Mouse (Mus musculus): ENCODE results near the gene Tnc. TPM values are rescaled to one million over a fixed set of nuclear protein-coding genes. Genes with fewer than 3 reads are reported as not detected.
A peak's percentile ranks its signal among the peaks of the same experiment; 100 is the strongest.

Tnc gene
- polyA plus RNA-seq, 1 experiment from 2014 or later: 15.9 TPM

DNA sequence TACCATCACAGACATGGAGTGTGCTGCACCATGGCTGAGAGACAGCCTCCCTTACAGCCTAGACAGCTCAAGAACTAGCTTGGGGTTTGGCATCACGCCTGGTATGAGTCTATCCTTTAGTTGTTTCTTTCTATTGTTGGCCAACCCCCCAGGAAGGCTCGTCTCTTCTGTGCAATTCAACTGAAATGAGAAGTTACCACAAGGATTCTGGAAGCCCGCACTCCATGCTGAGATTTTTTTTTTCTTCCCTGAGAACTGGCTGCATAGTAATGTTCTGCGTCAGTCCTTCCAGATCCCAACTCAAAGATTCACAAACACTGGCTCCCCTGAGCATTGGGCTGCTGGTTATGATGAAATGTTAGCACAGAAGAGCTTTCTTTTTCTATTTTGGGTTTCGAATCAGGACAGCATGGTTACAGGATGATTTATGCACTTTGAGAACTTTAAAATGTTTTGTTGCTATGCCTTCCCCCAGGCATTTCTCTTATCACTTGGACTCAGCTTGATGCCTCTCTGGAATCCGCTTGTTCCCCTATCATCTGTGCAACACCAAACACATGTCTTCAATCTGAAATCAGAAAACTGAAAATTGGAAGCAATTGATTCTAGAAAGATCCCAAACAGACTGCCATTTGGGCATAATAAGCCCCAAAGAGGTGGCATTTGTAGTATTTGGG lies 29.7 kb upstream of the Tnc start:
- H3K27me3 ChIP-seq (replicated peaks; ENCODE audit: control insufficient read depth, insufficient read depth, low read length): no peaks in the 10 kb centered on the region
- 77% methylated on average over 6 of the region's 6 CpGs for WGBS
- H3K36me3 ChIP-seq (ENCODE audit: control insufficient read depth, insufficient read depth, low read length): no peaks in the 10 kb centered on the region
- H3K9me3 ChIP-seq (replicated peaks; ENCODE audit: control insufficient read depth, low read length): no peaks in the 10 kb centered on the region
- H3K4me3 ChIP-seq (ENCODE audit: low read depth, low read length): no peak overlapping the region
- DNase-seq (ENCODE audit: low spot score) (no peak), ATAC-seq (no peak)
- no peaks in the 10 kb centered on the region for H3K4me1 ChIP-seq (ENCODE audit: control insufficient read depth, insufficient read depth, low read length)
- H3K4me2 ChIP-seq (ENCODE audit: low read length): no peak overlapping the region
- no peak overlapping the region for H3K27ac ChIP-seq (ENCODE audit: low read depth, low read length)
- no peak overlapping the region for H3K9ac ChIP-seq (ENCODE audit: low read length)

DNA sequence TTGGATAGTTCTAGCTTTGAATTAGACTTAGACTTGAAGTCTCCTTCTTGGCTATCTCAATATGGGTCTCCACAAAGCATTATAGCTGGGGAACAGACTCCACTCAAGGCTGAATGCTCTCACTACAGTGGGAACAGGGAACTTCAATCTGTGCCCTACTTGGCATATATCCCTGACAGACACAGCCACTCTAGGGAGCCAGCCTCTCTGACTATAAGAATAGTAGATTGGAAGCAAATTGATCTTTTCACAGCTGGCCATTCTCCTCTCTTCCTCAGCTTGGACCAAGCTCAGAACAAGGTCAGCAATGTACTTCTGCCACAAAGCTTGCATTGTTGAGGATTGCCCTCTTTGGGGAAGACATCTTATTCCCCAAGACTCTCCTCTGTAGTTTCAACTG lies 27.9 kb upstream of the Tnc start:
- Histone ChIP-seq H3K27me3 (replicated peaks; ENCODE audit: control insufficient read depth, insufficient read depth, low read length) (no peaks in the 10 kb centered on the region), H3K9me3 (replicated peaks; ENCODE audit: control insufficient read depth, low read length) (no peaks in the 10 kb centered on the region), H3K9ac (ENCODE audit: low read length) (no peak overlapping the region), H3K4me3 (ENCODE audit: low read depth, low read length) (no peak overlapping the region), H3K4me2 (ENCODE audit: low read length) (no peak overlapping the region), H3K27ac (ENCODE audit: low read depth, low read length) (no peak overlapping the region), H3K4me1 (ENCODE audit: control insufficient read depth, insufficient read depth, low read length) (no peaks in the 10 kb centered on the region), H3K36me3 (ENCODE audit: control insufficient read depth, insufficient read depth, low read length) (no peaks in the 10 kb centered on the region)
- no peak for DNase-seq (ENCODE audit: low spot score)
- ATAC-seq: no peak

DNA sequence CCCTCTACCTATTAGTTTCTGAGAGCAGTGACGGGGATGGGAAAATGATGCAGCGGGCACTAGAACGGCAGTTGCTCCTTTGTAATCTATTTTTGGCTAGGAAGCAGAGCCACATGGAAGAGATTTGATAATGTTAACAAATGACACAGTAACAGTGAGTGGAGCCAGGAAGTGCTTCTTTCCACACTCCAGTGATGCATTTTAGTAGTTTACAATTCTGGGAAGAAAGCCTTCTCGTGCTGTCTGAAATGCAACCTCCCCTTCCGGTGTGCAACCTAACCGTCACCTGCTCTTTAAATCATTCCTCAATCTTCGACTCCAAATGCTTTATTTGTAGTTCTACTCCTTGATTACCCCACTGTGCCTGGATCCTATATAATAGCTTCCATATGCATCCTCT lies 20.6 kb upstream of the Tnc start:
- DNase-seq (ENCODE audit: low spot score) (no peak), ATAC-seq (no peak)
- Histone ChIP-seq H3K4me2 (ENCODE audit: low read length) (no peak overlapping the region), H3K27ac (ENCODE audit: low read depth, low read length) (no peak overlapping the region), H3K4me3 (ENCODE audit: low read depth, low read length) (no peak overlapping the region), H3K36me3 (ENCODE audit: control insufficient read depth, insufficient read depth, low read length) (no peaks in the 10 kb centered on the region), H3K9ac (ENCODE audit: low read length) (no peak overlapping the region), H3K9me3 (replicated peaks; ENCODE audit: control insufficient read depth, low read length) (no peaks in the 10 kb centered on the region), H3K4me1 (ENCODE audit: control insufficient read depth, insufficient read depth, low read length) (no peaks in the 10 kb centered on the region), H3K27me3 (replicated peaks; ENCODE audit: control insufficient read depth, insufficient read depth, low read length) (no peaks in the 10 kb centered on the region)
- 92% methylated on average over 7 of the region's 7 CpGs for WGBS

DNA sequence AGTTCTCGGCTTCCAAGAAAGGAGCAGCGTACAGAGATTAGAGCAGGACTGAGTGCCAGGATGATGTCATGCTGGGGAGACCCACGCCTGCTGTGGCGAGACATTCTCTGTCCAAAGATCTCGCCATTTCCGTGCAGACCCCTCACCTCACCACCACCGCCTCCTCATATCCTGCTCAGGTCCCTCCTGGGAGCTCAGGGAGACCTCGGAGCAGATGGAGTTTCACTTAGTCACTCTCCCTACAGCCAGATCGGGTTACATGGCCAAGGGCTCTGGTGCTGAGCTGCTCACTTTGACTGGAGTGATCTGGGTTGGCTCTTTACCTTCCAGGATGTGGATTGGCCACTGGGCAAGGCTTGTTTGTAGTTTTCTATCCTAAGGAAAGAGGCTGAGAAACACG lies 18.5 kb upstream of the Tnc start:
- DNase-seq (ENCODE audit: low spot score): no peak
- H3K9me3 ChIP-seq (replicated peaks; ENCODE audit: control insufficient read depth, low read length): no peaks in the 10 kb centered on the region
- no peak overlapping the region for H3K4me3 ChIP-seq (ENCODE audit: low read depth, low read length)
- no peaks in the 10 kb centered on the region for H3K27me3 ChIP-seq (replicated peaks; ENCODE audit: control insufficient read depth, insufficient read depth, low read length)
- no peaks in the 10 kb centered on the region for H3K36me3 ChIP-seq (ENCODE audit: control insufficient read depth, insufficient read depth, low read length)
- H3K27ac ChIP-seq (ENCODE audit: low read depth, low read length): no peak overlapping the region
- H3K4me1 ChIP-seq (ENCODE audit: control insufficient read depth, insufficient read depth, low read length): no peaks in the 10 kb centered on the region
- no peak overlapping the region for H3K9ac ChIP-seq (ENCODE audit: low read length)
- 0 out of 2 replicates have a peak, but pooled peaks have one; percentile 23 for ATAC-seq
- no peak overlapping the region for H3K4me2 ChIP-seq (ENCODE audit: low read length)
- 56% methylated on average over 10 of the region's 10 CpGs for WGBS

DNA sequence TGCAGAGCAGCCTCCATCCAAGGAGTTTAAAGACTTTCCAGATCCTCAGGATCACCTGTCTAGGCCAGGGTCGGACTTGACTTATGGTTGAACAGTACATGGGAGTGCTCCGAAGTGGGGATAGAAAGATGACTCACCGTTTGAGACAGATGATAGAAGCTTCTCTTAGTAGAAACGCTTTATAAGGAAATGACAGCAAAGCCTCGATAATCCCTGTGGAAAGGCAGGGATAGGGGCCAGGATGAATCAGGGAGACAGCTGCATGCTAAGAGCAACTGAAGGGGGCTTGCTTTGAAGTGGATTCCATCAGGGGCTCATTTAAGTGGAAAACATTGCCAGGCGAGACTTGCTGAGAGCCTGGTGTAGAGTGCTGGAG lies 12.0 kb upstream of the Tnc start:
- Histone ChIP-seq H3K27ac (ENCODE audit: low read depth, low read length) (no peak overlapping the region), H3K9me3 (replicated peaks; ENCODE audit: control insufficient read depth, low read length) (no peaks in the 10 kb centered on the region), H3K36me3 (ENCODE audit: control insufficient read depth, insufficient read depth, low read length) (no peaks in the 10 kb centered on the region), H3K4me3 (ENCODE audit: low read depth, low read length) (no peak overlapping the region), H3K4me1 (ENCODE audit: control insufficient read depth, insufficient read depth, low read length) (no peaks in the 10 kb centered on the region), H3K27me3 (replicated peaks; ENCODE audit: control insufficient read depth, insufficient read depth, low read length) (no peaks in the 10 kb centered on the region), H3K9ac (ENCODE audit: low read length) (no peak overlapping the region), H3K4me2 (ENCODE audit: low read length) (no peak overlapping the region)
- WGBS: 69% methylated on average over 6 of the region's 6 CpGs
- DNase-seq (ENCODE audit: low spot score): no peak
- no peak for ATAC-seq

DNA sequence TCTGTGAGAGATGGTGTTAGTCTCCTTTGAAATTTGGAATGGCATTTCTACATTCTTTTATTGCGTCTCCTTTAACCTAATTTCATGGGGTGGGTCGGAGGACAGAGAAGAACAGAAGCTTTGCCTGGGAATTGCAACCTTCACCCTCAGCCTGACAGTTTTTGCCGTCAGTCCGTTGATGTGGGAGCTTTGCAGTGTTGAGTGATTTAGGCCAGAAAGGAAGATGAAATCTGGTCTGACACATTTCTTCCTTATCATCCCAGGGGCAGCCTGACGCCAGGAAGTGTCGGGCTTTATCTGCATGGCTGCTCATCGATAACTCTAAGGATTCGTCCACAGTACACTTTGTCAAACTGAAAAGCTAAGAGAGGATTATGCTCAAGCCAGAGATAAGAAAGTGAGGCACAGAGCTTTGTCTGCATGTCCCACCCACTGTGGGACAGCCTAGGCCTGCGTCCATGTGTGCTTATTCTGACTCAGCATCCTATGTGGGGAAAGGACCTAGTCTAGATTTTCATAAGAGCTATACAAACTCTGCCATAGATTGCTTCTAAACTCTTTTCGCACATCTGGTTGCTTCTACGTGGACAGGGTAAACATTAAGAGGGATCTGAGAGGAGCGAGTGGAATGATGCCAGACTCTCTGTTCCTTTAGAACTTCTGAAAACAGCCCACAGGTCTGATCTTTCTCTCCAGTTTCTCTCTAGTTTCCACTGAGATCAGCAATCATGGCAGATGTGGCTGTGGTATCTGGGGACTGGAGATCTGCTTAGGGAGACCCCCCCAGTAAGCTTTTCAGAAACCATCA lies 11.4 kb upstream of the Tnc start:
- H3K36me3 ChIP-seq (ENCODE audit: control insufficient read depth, insufficient read depth, low read length): no peaks in the 10 kb centered on the region
- H3K27me3 ChIP-seq (replicated peaks; ENCODE audit: control insufficient read depth, insufficient read depth, low read length): no peaks in the 10 kb centered on the region
- H3K4me2 ChIP-seq (ENCODE audit: low read length): no peak overlapping the region
- ATAC-seq (no peak), DNase-seq (ENCODE audit: low spot score) (no peak)
- no peaks in the 10 kb centered on the region for H3K4me1 ChIP-seq (ENCODE audit: control insufficient read depth, insufficient read depth, low read length)
- H3K27ac ChIP-seq (ENCODE audit: low read depth, low read length): no peak overlapping the region
- no peak overlapping the region for H3K9ac ChIP-seq (ENCODE audit: low read length)
- H3K9me3 ChIP-seq (replicated peaks; ENCODE audit: control insufficient read depth, low read length): no peaks in the 10 kb centered on the region
- H3K4me3 ChIP-seq (ENCODE audit: low read depth, low read length): no peak overlapping the region
- WGBS: 68% methylated on average over 12 of the region's 12 CpGs

DNA sequence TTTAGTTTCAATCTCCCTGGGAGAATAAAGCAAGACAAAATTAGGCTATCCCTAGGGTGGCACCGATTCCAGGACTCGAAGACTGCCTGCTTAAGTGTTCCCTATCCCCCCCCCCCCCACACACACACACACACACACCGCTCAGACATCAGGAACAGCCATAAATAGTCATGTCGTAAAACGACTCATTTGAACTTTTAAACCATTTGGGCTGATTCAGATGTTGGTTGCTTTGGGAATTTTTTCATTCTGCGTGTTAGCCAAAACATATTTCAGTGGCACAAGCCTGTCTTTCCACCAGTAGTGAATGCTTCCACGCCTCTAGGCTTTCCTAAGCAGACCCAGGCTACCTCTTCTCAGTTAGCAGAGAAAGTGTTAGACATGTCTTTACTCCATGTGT lies 1.4 kb upstream of the Tnc start:
- Histone ChIP-seq H3K4me1 (ENCODE audit: control insufficient read depth, insufficient read depth, low read length) (peaks cover 10% of the 10 kb centered on the region), H3K9me3 (replicated peaks; ENCODE audit: control insufficient read depth, low read length) (no peaks in the 10 kb centered on the region), H3K27ac (ENCODE audit: low read depth, low read length) (no peak overlapping the region), H3K27me3 (replicated peaks; ENCODE audit: control insufficient read depth, insufficient read depth, low read length) (peaks cover 7% of the 10 kb centered on the region; the same call in 1 of the 2 replicates), H3K9ac (ENCODE audit: low read length) (no peak overlapping the region), H3K4me3 (ENCODE audit: low read depth, low read length) (no peak overlapping the region), H3K4me2 (ENCODE audit: low read length) (no peak overlapping the region), H3K36me3 (ENCODE audit: control insufficient read depth, insufficient read depth, low read length) (no peaks in the 10 kb centered on the region)
- no peak for DNase-seq (ENCODE audit: low spot score)
- ATAC-seq: no peak
- 81% methylated on average over 7 of the region's 7 CpGs for WGBS

DNA sequence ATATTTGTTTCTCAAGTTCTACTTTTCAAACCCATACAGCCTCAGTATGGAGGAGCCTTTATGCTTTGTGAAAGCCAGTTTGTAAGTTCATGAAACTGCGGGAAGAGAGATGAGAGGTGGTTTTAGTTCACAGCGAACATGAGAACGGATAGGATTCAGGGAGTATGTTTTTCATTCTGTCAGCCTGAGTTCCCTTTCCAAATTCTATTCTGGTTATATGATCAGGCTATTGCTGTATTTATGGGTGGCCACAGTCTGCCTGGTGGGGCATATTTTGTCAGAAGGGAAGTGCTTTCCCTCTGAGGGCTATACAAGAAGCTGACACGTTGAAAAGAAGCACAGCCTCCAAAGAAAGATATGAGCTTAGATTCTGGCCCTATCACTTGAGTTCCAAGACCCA lies 2.9 kb downstream of the Tnc start:
- no peak for ATAC-seq
- Histone ChIP-seq H3K9ac (ENCODE audit: low read length) (no peak overlapping the region), H3K4me3 (ENCODE audit: low read depth, low read length) (no peak overlapping the region), H3K4me1 (ENCODE audit: control insufficient read depth, insufficient read depth, low read length) (peaks cover 10% of the 10 kb centered on the region), H3K4me2 (ENCODE audit: low read length) (no peak overlapping the region), H3K9me3 (replicated peaks; ENCODE audit: control insufficient read depth, low read length) (no peaks in the 10 kb centered on the region), H3K27me3 (replicated peaks; ENCODE audit: control insufficient read depth, insufficient read depth, low read length) (peaks cover 7% of the 10 kb centered on the region; the same call in 1 of the 2 replicates), H3K27ac (ENCODE audit: low read depth, low read length) (no peak overlapping the region), H3K36me3 (ENCODE audit: control insufficient read depth, insufficient read depth, low read length) (no peaks in the 10 kb centered on the region)
- 91% methylated on average over 4 of the region's 4 CpGs for WGBS
- no peak for DNase-seq (ENCODE audit: low spot score)

DNA sequence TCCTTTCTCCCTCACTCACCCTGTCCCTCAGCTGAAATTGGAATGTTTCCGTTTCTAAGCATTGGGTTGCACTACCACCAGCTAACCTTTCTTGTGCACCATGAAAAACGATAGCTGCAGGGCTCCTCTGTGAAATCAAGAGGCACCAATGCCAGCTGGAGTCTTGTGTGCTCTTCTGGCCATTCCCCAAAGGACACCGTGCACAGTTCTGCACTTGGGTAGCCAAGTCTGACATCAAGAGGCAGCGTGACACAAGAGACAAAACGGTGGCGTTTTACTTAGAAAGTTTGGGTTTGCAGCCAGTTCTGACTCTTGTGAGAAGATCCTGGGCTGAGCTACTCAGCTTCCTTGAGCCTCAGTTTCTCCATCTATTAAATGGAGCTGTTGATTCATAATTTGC lies 3.4 kb downstream of the Tnc start:
- no peak overlapping the region for H3K27ac ChIP-seq (ENCODE audit: low read depth, low read length)
- H3K27me3 ChIP-seq (replicated peaks; ENCODE audit: control insufficient read depth, insufficient read depth, low read length): peaks cover 7% of the 10 kb centered on the region; the same call in 1 of the 2 replicates
- no peak overlapping the region for H3K4me3 ChIP-seq (ENCODE audit: low read depth, low read length)
- no peaks in the 10 kb centered on the region for H3K36me3 ChIP-seq (ENCODE audit: control insufficient read depth, insufficient read depth, low read length)
- no peak overlapping the region for H3K9ac ChIP-seq (ENCODE audit: low read length)
- ATAC-seq: no peak
- H3K9me3 ChIP-seq (replicated peaks; ENCODE audit: control insufficient read depth, low read length): no peaks in the 10 kb centered on the region
- WGBS: 87% methylated on average over 6 of the region's 6 CpGs
- H3K4me2 ChIP-seq (ENCODE audit: low read length): no peak overlapping the region
- H3K4me1 ChIP-seq (ENCODE audit: control insufficient read depth, insufficient read depth, low read length): peaks cover 10% of the 10 kb centered on the region
- DNase-seq (ENCODE audit: low spot score): no peak
